Mouse (Mus musculus) MEL (cell line): ENCODE data around the gene Borcs5. TPM values are rescaled to one million over a fixed set of nuclear protein-coding genes. Genes with fewer than 3 reads are reported as not detected.

Experiments
- DNase-seq: peaks from one replicate; pipeline ENCODE4 v3.0.0; 2011; ENCODE audit warnings: low read depth, low spot score
- H3K27ac ChIP-seq: 2 replicates; pipeline ENCODE4 v1.5.1; 2012; ENCODE audit warnings: low read depth, mild to moderate bottlenecking, control low read depth, low read length, moderate library complexity; ENCODE audit not compliant: control insufficient read depth
- H3K27me3 ChIP-seq, 2 experiments: fragments of 150-350 bp in 1 of 2; sonication (generic) in 1 of 2; 2 replicates each; pipeline ENCODE4 v1.6.1; 2012; ENCODE audit warnings: low read length in 2 of 2, mild to moderate bottlenecking in 2 of 2, improper control_type of control experiment in 1 of 2, moderate library complexity in 1 of 2; ENCODE audit not compliant: insufficient read depth in 2 of 2, control insufficient read depth in 1 of 2
- H3K36me3 ChIP-seq, 2 experiments: 2 replicates each; pipeline ENCODE4 v1.6.1; 2012 to 2014; ENCODE audit warnings: low read length in 2 of 2, improper control_type of control experiment in 1 of 2, inconsistent platforms in 1 of 2, mild to moderate bottlenecking in 1 of 2; ENCODE audit not compliant: insufficient read depth in 2 of 2, control insufficient read depth in 1 of 2
- H3K4me1 ChIP-seq, 2 experiments: fragments of 150-350 bp in 1 of 2; sonication (generic) in 1 of 2; 2 replicates each; pipeline ENCODE4 v1.6.1; 2012; ENCODE audit warnings: low read length in 2 of 2, improper control_type of control experiment in 1 of 2, mild to moderate bottlenecking in 1 of 2; ENCODE audit not compliant: insufficient read depth in 2 of 2, control insufficient read depth in 1 of 2
- H3K4me3 ChIP-seq, 2 experiments: fragments of 150-350 bp in 1 of 2; sonication (generic) in 1 of 2; 2 replicates each; pipeline ENCODE4 v1.5.1; 2012; ENCODE audit warnings: low read depth in 2 of 2, low read length in 2 of 2, mild to moderate bottlenecking in 2 of 2, moderate library complexity in 2 of 2, control low read depth in 1 of 2, improper control_type of control experiment in 1 of 2; ENCODE audit not compliant: control insufficient read depth in 1 of 2, insufficient read depth in 1 of 2
- H3K79me2 ChIP-seq: 2 replicates; pipeline ENCODE4 v1.6.1; 2012; ENCODE audit warnings: mild to moderate bottlenecking, low read length, moderate library complexity; ENCODE audit not compliant: control insufficient read depth, poor library complexity, insufficient read depth
- H3K9ac ChIP-seq: 2 replicates; pipeline ENCODE4 v1.6.1; 2012; ENCODE audit warnings: low read depth, mild to moderate bottlenecking, control low read depth, low read length, moderate library complexity; ENCODE audit not compliant: control insufficient read depth, poor library complexity, severe bottlenecking
- H3K9me3 ChIP-seq: fragments of 150-350 bp; sonication (generic); replicated peaks from 2 replicates; pipeline ENCODE4 v1.6.1; 2012; ENCODE audit warnings: mild to moderate bottlenecking, low read length, improper control_type of control experiment, moderate library complexity; ENCODE audit not compliant: insufficient read depth
- CHD1 ChIP-seq: IDR thresholded peaks from 2 replicates; pipeline ENCODE4 v1.6.1; 2012; ENCODE audit warnings: low read depth, mild to moderate bottlenecking, inconsistent platforms, low read length, improper control_type of control experiment
- CHD2 ChIP-seq: IDR thresholded peaks from 2 replicates; pipeline ENCODE4 v1.6.1; 2011; ENCODE audit warnings: low read length, improper control_type of control experiment
- E2F4 ChIP-seq: IDR thresholded peaks from 2 replicates; pipeline ENCODE4 v1.6.1; 2011; ENCODE audit warnings: low read depth, low read length, improper control_type of control experiment, borderline replicate concordance
- EP300 ChIP-seq, 2 experiments: IDR thresholded peaks; 2 replicates each; pipeline ENCODE4 v1.6.1; 2011; ENCODE audit warnings: improper control_type of control experiment in 2 of 2, low read length in 2 of 2, low read depth in 1 of 2, mild to moderate bottlenecking in 1 of 2
- ETS1 ChIP-seq: IDR thresholded peaks from 2 replicates; pipeline ENCODE4 v1.6.1; 2012; ENCODE audit warnings: low read depth, mild to moderate bottlenecking, inconsistent platforms, low read length, improper control_type of control experiment, moderate library complexity
- HCFC1 ChIP-seq: IDR thresholded peaks from 2 replicates; pipeline ENCODE4 v1.6.1; 2012; ENCODE audit warnings: low read depth, mild to moderate bottlenecking, inconsistent platforms, low read length, improper control_type of control experiment, moderate library complexity
- JUND ChIP-seq: IDR thresholded peaks from 2 replicates; pipeline ENCODE4 v1.6.1; 2011; ENCODE audit warnings: low read depth, mild to moderate bottlenecking, improper control_type of control experiment, low read length
- KAT2A ChIP-seq: conservative IDR thresholded peaks from 2 replicates; pipeline ENCODE4 v1.6.1; 2012; ENCODE audit warnings: low read depth, low read length, improper control_type of control experiment, inconsistent platforms
- MAZ ChIP-seq: IDR thresholded peaks from 2 replicates; pipeline ENCODE4 v1.6.1; 2012; ENCODE audit warnings: low read depth, mild to moderate bottlenecking, inconsistent platforms, low read length, improper control_type of control experiment
- MYB ChIP-seq: IDR thresholded peaks from 2 replicates; pipeline ENCODE4 v1.6.1; 2011; ENCODE audit warnings: mild to moderate bottlenecking, low read depth, low read length, improper control_type of control experiment
- MYC ChIP-seq: IDR thresholded peaks from 2 replicates; pipeline ENCODE4 v1.6.1; 2011; ENCODE audit warnings: low read depth, mild to moderate bottlenecking, low read length, improper control_type of control experiment, moderate library complexity
- NELFE ChIP-seq: IDR thresholded peaks from 2 replicates; pipeline ENCODE4 v1.6.1; 2011; ENCODE audit warnings: low read depth, low read length, improper control_type of control experiment
- POLR2AphosphoS5 ChIP-seq: IDR thresholded peaks from 2 replicates; pipeline ENCODE4 v1.6.1; 2012; ENCODE audit warnings: low read depth, borderline replicate concordance, mild to moderate bottlenecking, inconsistent platforms, low read length, moderate library complexity, mixed read lengths
- USF2 ChIP-seq, 2 experiments: IDR thresholded peaks; 2 replicates each; pipeline ENCODE4 v1.6.1; 2011 to 2012; ENCODE audit warnings: improper control_type of control experiment in 2 of 2, low read length in 2 of 2, borderline replicate concordance in 1 of 2, inconsistent platforms in 1 of 2, low read depth in 1 of 2, mild to moderate bottlenecking in 1 of 2; ENCODE audit not compliant: insufficient read depth in 1 of 2
- ZC3H11A ChIP-seq: IDR thresholded peaks from 2 replicates; pipeline ENCODE4 v1.6.1; 2012; ENCODE audit warnings: low read depth, mild to moderate bottlenecking, inconsistent platforms, low read length, improper control_type of control experiment
- polyA plus RNA-seq, 2 experiments: library from polyadenylated mRNA; stranded (reverse) in 1 of 2; unstranded in 1 of 2; fragments of >175 nt in 1 of 2; fragments of >200 nt in 1 of 2; gene quantifications; 2 replicates each; pipeline versions ENCODE4 v1.2.1 to v1.2.4; 2012; ENCODE audit warnings: low replicate concordance in 2 of 2, low read depth in 1 of 2; ENCODE audit not compliant: insufficient read length in 2 of 2, insufficient read depth in 1 of 2, missing spikeins in 1 of 2
- total RNA-seq: library from RNA; depleted of rRNA; stranded (reverse); fragments of 300-350 nt; gene quantifications from 2 replicates; pipeline ENCODE4 v1.2.3, GENCODE M21; 2012

Gene Borcs5
- total and polyA plus RNA-seq, 3 experiments = 7.7 to 13.0 TPM; not detected in 1

DNA sequence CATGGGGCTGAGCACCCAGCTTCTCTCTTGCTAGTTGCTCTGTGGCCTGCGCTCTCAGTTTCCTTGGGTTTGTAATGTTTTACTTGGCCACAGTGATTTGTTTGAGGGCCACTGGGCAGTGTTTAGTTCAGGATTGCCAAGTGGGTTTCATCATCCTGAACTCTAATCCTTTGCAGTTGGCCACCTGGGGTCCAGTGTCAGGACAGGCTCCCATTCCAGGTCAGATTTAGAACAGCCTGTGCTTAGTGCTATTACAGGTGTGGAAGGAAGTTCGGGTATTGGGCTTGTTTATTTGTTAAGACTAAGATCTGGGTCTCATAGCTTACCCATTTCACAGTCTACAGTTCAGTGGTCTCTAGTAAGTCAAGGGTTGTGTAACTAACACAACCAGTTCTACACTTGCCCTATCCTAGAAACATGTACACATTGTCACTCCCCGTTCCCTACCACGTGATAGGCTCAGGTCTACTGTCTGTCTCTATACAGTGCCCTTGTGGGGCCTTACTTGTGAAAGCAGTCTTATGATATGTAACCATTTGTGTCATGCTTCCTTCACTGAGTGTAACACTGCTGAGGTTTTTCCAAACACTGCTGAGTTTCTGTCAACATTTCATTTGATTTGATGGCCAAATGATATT is 63.9 kb downstream of the Borcs5 start:
- DNase-seq = no peak
- Histone ChIP-seq H3K4me3 (no peak overlapping the region), H3K4me1 (peaks cover 2 to 13% of the 10 kb centered on the region in 2 experiments; a peak in 3 of 4 replicates), H3K79me2 (no peaks in the 10 kb centered on the region), H3K9ac (no peak overlapping the region), H3K27me3 (no peaks in the 10 kb centered on the region), H3K36me3 (peaks cover 0 to 4% of the 10 kb centered on the region in 2 experiments; a peak in 2 of 4 replicates), H3K9me3 (no peaks in the 10 kb centered on the region), H3K27ac (no peak overlapping the region)
- TF ChIP-seq MAZ = no peak
- no peak for TF ChIP-seq HCFC1
- no peak for TF ChIP-seq MYC
- no peak for TF ChIP-seq USF2 (IDR thresholded peaks at IDR 0.05; ENCODE audit: borderline replicate concordance in 1 of 2, insufficient read depth in 1 of 2, low read depth in 1 of 2, low read length in 2 of 2)
- no peak for TF ChIP-seq NELFE
- no peak for TF ChIP-seq E2F4

DNA sequence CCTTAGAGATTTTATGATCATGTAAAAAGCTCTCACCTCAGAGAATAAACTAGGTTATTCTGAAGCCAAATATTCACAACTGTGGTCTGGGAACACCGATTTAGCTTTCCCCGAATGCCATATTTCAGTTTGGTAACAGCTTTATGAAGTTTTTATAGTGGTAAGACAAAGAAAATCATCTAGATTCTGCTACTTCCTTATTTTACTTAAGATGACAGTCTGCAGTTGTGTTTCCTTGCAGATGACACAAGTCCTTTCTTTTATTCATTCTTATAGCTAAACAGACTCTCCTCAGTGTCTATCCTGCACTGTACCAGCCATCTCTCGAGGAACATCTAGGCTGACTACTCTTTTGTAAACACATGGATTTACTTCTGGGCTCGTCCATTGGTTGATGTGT is 67.2 kb downstream of the Borcs5 start:
- no peaks in the 10 kb centered on the region for H3K79me2 ChIP-seq
- peak; percentile 32 for DNase-seq
- TF ChIP-seq POLR2AphosphoS5 (no peak), CHD1 (no peak), ETS1 (no peak), USF2 (IDR thresholded peaks at IDR 0.05; ENCODE audit: borderline replicate concordance in 1 of 2, insufficient read depth in 1 of 2, low read depth in 1 of 2, low read length in 2 of 2) (no peak), ZC3H11A (no peak), MYB (no peak), JUND (no peak), CHD2 (no peak), KAT2A (no peak), EP300 (IDR thresholded peaks at IDR 0.05; ENCODE audit: low read depth in 1 of 2, low read length in 2 of 2) (no peak), HCFC1 (no peak)
- no peak overlapping the region for H3K9ac ChIP-seq
- no peak overlapping the region for H3K27ac ChIP-seq
- peaks cover 0 to 2% of the 10 kb centered on the region in 2 experiments; a peak in 1 of 4 replicates for H3K4me1 ChIP-seq
- no peaks in the 10 kb centered on the region for H3K36me3 ChIP-seq
- H3K27me3 ChIP-seq = no peaks in the 10 kb centered on the region
- H3K4me3 ChIP-seq = no peak overlapping the region
- no peaks in the 10 kb centered on the region for H3K9me3 ChIP-seq
